Mouse (Mus musculus) E14TG2a.4 (cell line): Measurements from ENCODE around the gene Fryl.

Experiments
- CTCF ChIP-seq: conservative IDR thresholded peaks from 2 replicates; pipeline ENCODE4 v1.5.1; 2014; ENCODE audit warnings: low read length
- POU5F1 ChIP-seq: IDR thresholded peaks from 2 replicates; pipeline ENCODE4 v1.6.1; 2014; ENCODE audit warnings: low read length, borderline replicate concordance

DNA sequence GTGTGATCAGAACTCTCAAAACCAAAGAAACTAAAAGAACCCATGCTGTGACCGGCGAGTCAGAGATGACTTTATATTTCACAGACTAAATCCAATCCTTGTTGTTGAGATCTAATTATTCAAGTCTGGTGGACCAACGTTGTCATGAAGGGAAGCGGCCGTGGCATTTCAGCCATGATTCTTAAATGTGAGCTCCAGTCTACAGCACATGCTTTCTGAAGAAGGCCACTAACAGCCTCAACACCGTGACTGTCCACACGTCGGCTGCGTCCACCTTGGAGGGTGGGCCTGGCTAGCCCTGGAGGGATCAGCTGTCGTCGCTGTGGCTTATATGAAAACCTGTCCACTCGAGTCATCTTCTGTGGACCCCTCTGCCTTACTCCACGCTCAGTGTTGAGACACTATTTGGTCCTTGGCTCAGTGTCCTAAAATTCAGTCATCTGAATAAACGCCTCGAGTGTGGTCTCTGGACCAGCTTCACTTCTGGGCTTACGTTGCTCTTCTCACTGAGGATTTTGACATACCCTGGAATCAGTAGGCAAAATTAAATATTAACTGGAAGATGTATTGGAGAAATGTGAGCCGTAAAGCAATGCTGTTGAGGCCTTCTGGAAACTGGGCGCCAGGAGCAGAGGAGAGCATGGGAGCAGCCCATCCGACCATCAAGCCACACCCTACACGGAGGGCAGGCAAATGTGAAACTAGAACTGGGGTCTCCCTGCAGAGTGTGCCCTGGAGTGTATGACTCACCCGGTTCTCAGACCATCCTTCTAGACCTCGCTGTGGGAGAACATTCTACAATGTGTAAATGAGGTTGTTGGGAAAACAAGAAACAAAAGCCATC is 46.1 kb downstream of the Fryl start:
- TF ChIP-seq CTCF (no peak), POU5F1 (no peak)
